ENCODE assay signal across 18 mouse cellular contexts in the genomic region with DNA sequence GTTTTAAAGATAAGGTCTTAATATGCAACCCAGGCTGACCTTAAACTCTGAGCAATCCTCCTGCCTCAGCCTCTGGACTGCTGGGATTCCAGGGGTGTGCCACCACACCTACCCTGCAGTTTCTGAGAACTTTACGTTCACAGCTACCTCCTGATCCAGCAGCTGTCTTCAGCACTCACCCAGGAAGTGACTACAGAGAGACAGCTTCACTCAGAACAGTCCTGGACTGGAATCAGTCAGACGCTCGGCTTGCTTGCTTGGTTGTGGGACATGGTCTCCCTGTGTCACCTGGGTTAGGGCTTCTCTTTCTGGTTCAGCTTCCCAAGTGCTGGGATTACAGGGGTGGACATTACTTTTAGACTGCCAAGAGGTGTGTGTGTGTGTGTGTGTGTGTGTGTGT.
"Had no signal": no experiment of that assay in that cellular context is flagged by ENCODE, and none has a peak within 500 bp of the region (broad histone marks: within the 10 kb centered on the region; RNA-seq: fewer than 3 reads in every experiment).

No protein-coding gene starts in this region.

- H3K4me1 ChIP-seq: neural tube, embryonic 13.5 days had no signal

- DNase-seq: kidney, adult 2 months; kidney, postnatal 14 days; lung, embryonic 14.5 days; lung, postnatal 10 days; lung, postnatal 4 days; retina, postnatal 1 day; right cerebral cortex, postnatal 14 days; thymus, postnatal 36 days had no signal

- H3K27me3 ChIP-seq: kidney, embryonic 15.5 days; liver, embryonic 15.5 days; megakaryocyte, embryonic 14.5 days; neural tube, embryonic 13.5 days; stomach, embryonic 15.5 days had no signal

- ATAC-seq: midbrain, embryonic 16.5 days had no signal

- H3K4me3 ChIP-seq: kidney, embryonic 15.5 days; left cerebral cortex, adult 2 months; limb, embryonic 10.5 days; liver, embryonic 15.5 days; megakaryocyte, embryonic 14.5 days; neural tube, embryonic 13.5 days; stomach, embryonic 15.5 days had no signal

- H3K9me3 ChIP-seq: kidney, embryonic 15.5 days; limb, embryonic 10.5 days; liver, embryonic 15.5 days; megakaryocyte, embryonic 14.5 days; neural tube, embryonic 13.5 days; stomach, embryonic 15.5 days had no signal

- H3K36me3 ChIP-seq: kidney, embryonic 15.5 days; limb, embryonic 10.5 days; liver, embryonic 15.5 days; neural tube, embryonic 13.5 days; stomach, embryonic 15.5 days had no signal

- H3K9ac ChIP-seq: kidney, embryonic 15.5 days; liver, embryonic 15.5 days; lung, embryonic 14.5 days; neural tube, embryonic 13.5 days; stomach, embryonic 15.5 days had no signal

- H3K4me2 ChIP-seq: kidney, embryonic 15.5 days; liver, embryonic 11.5 days; liver, embryonic 15.5 days; lung, embryonic 14.5 days; midbrain, embryonic 11.5 days; neural tube, embryonic 13.5 days; stomach, embryonic 15.5 days had no signal

- H3K27ac ChIP-seq: kidney, embryonic 15.5 days; left cerebral cortex, adult 2 months; limb, embryonic 10.5 days; neural tube, embryonic 13.5 days had no signal
